Mouse (Mus musculus): ENCODE results near the gene Begain. TPM values are rescaled to one million over a fixed set of nuclear protein-coding genes. Genes with fewer than 3 reads are reported as not detected.

The Begain gene
- polyA plus RNA-seq, 1 experiment from 2014 or later = 4.6 TPM

GRCm38 (mm10) chr12:109083476-109083875 lies 15.5 kb upstream of the Begain start:
- 77% methylated on average over 3 of the region's 3 CpGs for WGBS
- ATAC-seq (replicated peaks; ENCODE audit: low FRiP score) = no peak

GRCm38 (mm10) chr12:109077036-109077435 lies 9.0 kb upstream of the Begain start:
- ATAC-seq (replicated peaks; ENCODE audit: low FRiP score) = no peak
- Histone ChIP-seq H3K4me3 (replicated peaks) (no peak overlapping the region), H3K4me2 (no peak overlapping the region), H3K27me3 (0 out of 2 replicates have a peak, but pooled peaks cover 4% of the 10 kb centered on the region), H3K9ac (no peak overlapping the region), H3K4me1 (no peaks in the 10 kb centered on the region), H3K36me3 (no peaks in the 10 kb centered on the region), H3K27ac (no peak overlapping the region), H3K9me3 (replicated peaks) (no peaks in the 10 kb centered on the region)
- WGBS = 80% methylated on average over 6 of the region's 6 CpGs

More at GRCm38 (mm10) chr12:109083476-109083875, 15.5 kb upstream of the Begain start:
- no peak overlapping the region for H3K9ac ChIP-seq
- H3K4me2 ChIP-seq = no peak overlapping the region
- H3K9me3 ChIP-seq (replicated peaks) = no peaks in the 10 kb centered on the region
- no peaks in the 10 kb centered on the region for H3K36me3 ChIP-seq
- no peak overlapping the region for H3K4me3 ChIP-seq (replicated peaks)
- no peak overlapping the region for H3K27ac ChIP-seq
- H3K4me1 ChIP-seq = no peaks in the 10 kb centered on the region
- no peaks in the 10 kb centered on the region for H3K27me3 ChIP-seq

- 64% methylated on average over 2 of the region's 2 CpGs for WGBS
- ATAC-seq (replicated peaks; ENCODE audit: low FRiP score) = no peak
- H3K4me1 ChIP-seq = no peaks in the 10 kb centered on the region
Measured at GRCm38 (mm10) chr12:109074777-109075285, 6.8 kb upstream of the Begain start.

GRCm38 (mm10) chr12:109074106-109074505 lies 6.1 kb upstream of the Begain start:
- Histone ChIP-seq H3K4me3 (replicated peaks) (no peak overlapping the region), H3K27ac (no peak overlapping the region), H3K9ac (no peak overlapping the region), H3K4me2 (no peak overlapping the region), H3K27me3 (0 out of 2 replicates have a peak, but pooled peaks cover 13% of the 10 kb centered on the region), H3K36me3 (no peaks in the 10 kb centered on the region), H3K9me3 (replicated peaks) (no peaks in the 10 kb centered on the region), H3K4me1 (no peaks in the 10 kb centered on the region; the same call in 1 of the 2 replicates)
- no peak for ATAC-seq (replicated peaks; ENCODE audit: low FRiP score)
- WGBS = 86% methylated on average over 6 of the region's 6 CpGs

More at GRCm38 (mm10) chr12:109074777-109075285, 6.8 kb upstream of the Begain start:
- Histone ChIP-seq H3K9ac (no peak overlapping the region), H3K9me3 (replicated peaks) (no peaks in the 10 kb centered on the region), H3K27ac (no peak overlapping the region), H3K27me3 (0 out of 2 replicates have a peak, but pooled peaks cover 11% of the 10 kb centered on the region), H3K36me3 (no peaks in the 10 kb centered on the region), H3K4me2 (no peak overlapping the region), H3K4me3 (replicated peaks) (no peak overlapping the region)

- Histone ChIP-seq H3K27ac (no peak overlapping the region; the same call in 1 of the 2 replicates), H3K9ac (no peak overlapping the region), H3K4me2 (no peak overlapping the region), H3K27me3 (peaks cover 23% of the 10 kb centered on the region; the same call in 1 of the 2 replicates), H3K36me3 (no peaks in the 10 kb centered on the region), H3K4me3 (replicated peaks) (no peak overlapping the region), H3K4me1 (peaks cover 16% of the 10 kb centered on the region), H3K9me3 (replicated peaks) (no peaks in the 10 kb centered on the region)
- no peak for ATAC-seq (replicated peaks; ENCODE audit: low FRiP score)
- WGBS = 76% methylated on average over 13 of the region's 13 CpGs
Measured at GRCm38 (mm10) chr12:109071248-109071647, 3.2 kb upstream of the Begain start.

GRCm38 (mm10) chr12:109069751-109070150 lies 1.7 kb upstream of the Begain start:
- 44% methylated on average over 2 of the region's 2 CpGs for WGBS

GRCm38 (mm10) chr12:109068738-109069137 lies 721 bp upstream of the Begain start:
- no peak for ATAC-seq (replicated peaks; ENCODE audit: low FRiP score)
- H3K27me3 ChIP-seq = peaks cover 23% of the 10 kb centered on the region; the same call in 1 of the 2 replicates
- no peaks in the 10 kb centered on the region for H3K36me3 ChIP-seq
- no peaks in the 10 kb centered on the region for H3K9me3 ChIP-seq (replicated peaks)
- WGBS = 52% methylated on average over 7 of the region's 7 CpGs
- H3K27ac ChIP-seq = no peak overlapping the region
- no peak overlapping the region for H3K9ac ChIP-seq
- H3K4me3 ChIP-seq (replicated peaks) = peak overlapping the region; percentile 59
- H3K4me2 ChIP-seq = peak overlapping the region; percentile 92
- peaks cover 16% of the 10 kb centered on the region for H3K4me1 ChIP-seq

More at GRCm38 (mm10) chr12:109069751-109070150, 1.7 kb upstream of the Begain start:
- H3K27me3 ChIP-seq = peaks cover 23% of the 10 kb centered on the region; the same call in 1 of the 2 replicates
- no peaks in the 10 kb centered on the region for H3K36me3 ChIP-seq
- no peak overlapping the region for H3K27ac ChIP-seq
- H3K4me1 ChIP-seq = peaks cover 16% of the 10 kb centered on the region
- H3K9ac ChIP-seq = no peak overlapping the region
- H3K9me3 ChIP-seq (replicated peaks) = no peaks in the 10 kb centered on the region
- no peak overlapping the region for H3K4me3 ChIP-seq (replicated peaks)
- ATAC-seq (replicated peaks; ENCODE audit: low FRiP score) = no peak
- H3K4me2 ChIP-seq = no peak overlapping the region

- Histone ChIP-seq H3K4me1 (peaks cover 16% of the 10 kb centered on the region), H3K9ac (peak overlapping the region; percentile 65), H3K9me3 (replicated peaks) (no peaks in the 10 kb centered on the region), H3K36me3 (no peaks in the 10 kb centered on the region), H3K27me3 (peaks cover 19% of the 10 kb centered on the region; the same call in 1 of the 2 replicates), H3K4me3 (replicated peaks) (peak overlapping the region; percentile 59), H3K27ac (peak overlapping the region; percentile 45; the same call in 1 of the 2 replicates), H3K4me2 (peak overlapping the region; percentile 92)
- 3% methylated on average over 37 of the region's 59 CpGs for WGBS
- ATAC-seq (replicated peaks; ENCODE audit: low FRiP score) = peak; percentile 91
Measured at GRCm38 (mm10) chr12:109067561-109068135, 369 bp downstream of the Begain start.

GRCm38 (mm10) chr12:109058660-109059059 lies 9.4 kb downstream of the Begain start:
- H3K4me3 ChIP-seq (replicated peaks) = no peak overlapping the region
- no peak overlapping the region for H3K4me2 ChIP-seq
- peaks cover 4% of the 10 kb centered on the region for H3K4me1 ChIP-seq
- no peak overlapping the region for H3K9ac ChIP-seq
- no peak for ATAC-seq (replicated peaks; ENCODE audit: low FRiP score)
- H3K9me3 ChIP-seq (replicated peaks) = no peaks in the 10 kb centered on the region
- no peaks in the 10 kb centered on the region for H3K36me3 ChIP-seq
- no peak overlapping the region for H3K27ac ChIP-seq
- WGBS = 84% methylated on average over 8 of the region's 8 CpGs
- peaks cover 39% of the 10 kb centered on the region for H3K27me3 ChIP-seq

GRCm38 (mm10) chr12:109057736-109058135 lies 10.3 kb downstream of the Begain start:
- ATAC-seq (replicated peaks; ENCODE audit: low FRiP score) = no peak
- no peak overlapping the region for H3K27ac ChIP-seq
- no peaks in the 10 kb centered on the region for H3K9me3 ChIP-seq (replicated peaks)
- no peak overlapping the region for H3K4me2 ChIP-seq
- H3K9ac ChIP-seq = no peak overlapping the region
- WGBS = 55% methylated on average over 4 of the region's 4 CpGs
- H3K27me3 ChIP-seq = peaks cover 48% of the 10 kb centered on the region
- H3K4me3 ChIP-seq (replicated peaks) = no peak overlapping the region
- H3K36me3 ChIP-seq = no peaks in the 10 kb centered on the region
- peaks cover 13% of the 10 kb centered on the region for H3K4me1 ChIP-seq

- H3K4me1 ChIP-seq = peaks cover 20% of the 10 kb centered on the region
- H3K4me3 ChIP-seq (replicated peaks) = peak overlapping the region; percentile 59
- H3K36me3 ChIP-seq = no peaks in the 10 kb centered on the region
- under 1% methylated on average over 66 of the region's 105 CpGs for WGBS
- H3K4me2 ChIP-seq = peak overlapping the region; percentile 97
- peak overlapping the region; percentile 50 for H3K9ac ChIP-seq
- no peaks in the 10 kb centered on the region for H3K9me3 ChIP-seq (replicated peaks)
- ATAC-seq (replicated peaks; ENCODE audit: low FRiP score) = peak; percentile 45
- no peak overlapping the region for H3K27ac ChIP-seq
- H3K27me3 ChIP-seq = peaks cover 86% of the 10 kb centered on the region
Measured at GRCm38 (mm10) chr12:109053020-109053806, 14.8 kb downstream of the Begain start.

GRCm38 (mm10) chr12:109049949-109050348 lies 18.1 kb downstream of the Begain start:
- H3K27me3 ChIP-seq = peaks cover 87% of the 10 kb centered on the region
- H3K4me2 ChIP-seq = no peak overlapping the region
- WGBS = 83% methylated on average over 4 of the region's 4 CpGs
- H3K27ac ChIP-seq = no peak overlapping the region
- H3K9ac ChIP-seq = no peak overlapping the region
- no peaks in the 10 kb centered on the region for H3K36me3 ChIP-seq
- no peaks in the 10 kb centered on the region for H3K9me3 ChIP-seq (replicated peaks)
- H3K4me1 ChIP-seq = peaks cover 24% of the 10 kb centered on the region
- no peak for ATAC-seq (replicated peaks; ENCODE audit: low FRiP score)
- no peak overlapping the region for H3K4me3 ChIP-seq (replicated peaks)
